Mouse (Mus musculus) liver, embryonic 14.5 days (tissue): ENCODE measurements around the gene Lhfpl5.
"Not testable (repeated sequence)": the region's sequence is repeated elsewhere in the genome, so short reads cannot be mapped to it uniquely, and the experiment has no call there.

Experiments
- CTCF ChIP-seq: IDR thresholded peaks from 2 replicates; pipeline ENCODE4 v1.5.1; 2016; ENCODE audit warnings: antibody characterized with exemption, low read depth, control low read depth
- EP300 ChIP-seq: IDR thresholded peaks from 2 replicates; pipeline ENCODE4 v1.6.1; 2016; ENCODE audit warnings: antibody characterized with exemption, low read depth

DNA sequence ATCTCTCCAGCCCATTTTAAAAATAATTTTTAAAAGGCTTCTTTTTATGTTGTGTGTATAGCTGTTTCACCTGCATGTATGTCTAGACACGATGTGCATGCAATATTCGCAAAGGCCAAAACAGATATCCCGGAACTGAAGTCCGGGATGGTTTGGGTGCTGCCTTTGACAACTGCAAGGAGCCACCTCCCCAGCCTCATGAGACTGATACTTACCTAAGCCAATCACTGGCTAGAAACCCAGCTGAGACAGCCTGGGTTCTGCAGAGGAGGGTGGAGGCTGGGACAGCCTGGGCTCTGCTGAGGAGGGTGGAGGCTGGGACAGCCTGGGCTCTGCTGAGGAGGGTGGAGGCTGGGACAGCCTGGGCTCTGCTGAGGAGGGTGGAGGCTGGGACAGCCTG lies 21.4 kb upstream of the Lhfpl5 start:
- TF ChIP-seq EP300, CTCF: not testable (repeated sequence)
